Mouse (Mus musculus) kidney, postnatal 36 days (tissue): ENCODE measurements at regions not wholly inside any gene's neighbourhood (a gene's known extent, or its start where the extent isn't known, plus 50 kb on each side); places are given as distances from the start of the nearest gene placed in this dataset.
"Not testable (repeated sequence)": the region's sequence is repeated elsewhere in the genome, so short reads cannot be mapped to it uniquely, and the experiment has no call there.

Experiments
- DNase-seq, 2 experiments: peaks; one replicate each; pipeline ENCODE4 v3.0.0; 2021 to 2022; ENCODE audit warnings: mixed read lengths in 2 of 2

GRCm38 (mm10) chrX:103532620-103533199 lies 97.7 kb upstream of the Zcchc13 start:
- not testable (repeated sequence) for DNase-seq

GRCm38 (mm10) chrX:103533306-103533705 lies 97.1 kb upstream of the Zcchc13 start:
- DNase-seq = peak in 1 of 2 experiments; percentile 29

DNA sequence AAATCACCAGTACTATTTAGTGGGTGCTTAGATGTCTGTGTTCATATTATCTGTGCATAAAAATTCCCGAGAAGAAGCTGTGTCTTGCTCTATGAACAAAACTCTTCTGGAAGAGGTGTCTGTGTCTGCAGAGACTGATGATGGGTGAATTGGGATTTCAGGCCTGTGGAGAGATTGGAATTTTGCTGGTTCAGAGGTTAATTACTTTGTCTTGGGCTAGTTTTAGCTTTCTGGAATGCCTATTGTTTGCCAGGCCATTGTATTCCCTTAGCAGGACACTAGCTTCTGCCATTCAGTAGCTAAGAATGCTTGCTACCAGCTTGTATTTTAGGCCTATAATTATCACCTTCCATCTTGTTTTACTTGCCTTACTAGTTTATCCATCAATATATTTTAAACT lies 96.6 kb upstream of the Zcchc13 start:
- no peak for DNase-seq

- peak; percentile 16 to 73 for DNase-seq
Observed at GRCm38 (mm10) chrX:103546490-103547202, 83.7 kb upstream of the Zcchc13 start.

GRCm38 (mm10) chrX:103551304-103551703 lies 79.1 kb upstream of the Zcchc13 start:
- peak; percentile 63 to 86 for DNase-seq

DNA sequence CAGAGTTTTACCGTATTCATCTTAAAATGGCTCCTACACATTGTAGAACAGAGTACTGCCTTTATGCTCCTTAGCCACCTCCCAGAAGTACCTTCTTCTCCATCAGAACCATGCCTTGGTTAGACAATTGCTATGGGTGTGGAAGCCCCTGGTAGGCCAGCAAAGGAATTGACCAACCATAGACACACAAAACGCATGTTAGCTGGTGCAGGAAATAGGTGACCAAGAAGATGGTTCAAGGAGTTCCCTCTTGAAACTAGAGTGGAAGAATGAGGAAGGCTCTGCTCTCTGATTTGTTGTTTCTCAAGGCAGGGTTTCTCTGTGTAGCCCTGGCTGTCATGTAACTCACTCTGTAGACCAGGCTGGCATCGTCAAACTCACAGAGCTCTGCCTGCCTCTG lies 77.2 kb upstream of the Zcchc13 start:
- no peak for DNase-seq

DNA sequence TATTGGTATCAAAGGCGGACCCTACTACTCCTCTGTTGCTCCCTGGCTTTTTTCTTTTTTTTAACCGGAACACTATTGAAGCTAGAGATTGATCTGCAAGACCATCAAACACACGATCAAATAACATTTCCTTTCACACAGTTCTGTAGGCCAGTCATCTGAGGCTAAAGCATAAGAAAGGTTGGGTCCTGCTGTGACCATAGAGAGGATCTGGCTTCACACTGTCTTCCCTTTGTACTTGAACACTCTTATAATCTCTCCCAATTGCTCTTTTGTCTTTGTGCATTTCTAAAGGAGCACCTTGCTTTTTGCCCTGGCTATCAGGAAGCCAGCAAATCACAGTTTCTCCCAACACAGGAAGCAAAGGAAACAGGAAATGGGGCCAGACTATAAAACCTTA lies 76.8 kb upstream of the Zcchc13 start:
- no peak for DNase-seq

DNA sequence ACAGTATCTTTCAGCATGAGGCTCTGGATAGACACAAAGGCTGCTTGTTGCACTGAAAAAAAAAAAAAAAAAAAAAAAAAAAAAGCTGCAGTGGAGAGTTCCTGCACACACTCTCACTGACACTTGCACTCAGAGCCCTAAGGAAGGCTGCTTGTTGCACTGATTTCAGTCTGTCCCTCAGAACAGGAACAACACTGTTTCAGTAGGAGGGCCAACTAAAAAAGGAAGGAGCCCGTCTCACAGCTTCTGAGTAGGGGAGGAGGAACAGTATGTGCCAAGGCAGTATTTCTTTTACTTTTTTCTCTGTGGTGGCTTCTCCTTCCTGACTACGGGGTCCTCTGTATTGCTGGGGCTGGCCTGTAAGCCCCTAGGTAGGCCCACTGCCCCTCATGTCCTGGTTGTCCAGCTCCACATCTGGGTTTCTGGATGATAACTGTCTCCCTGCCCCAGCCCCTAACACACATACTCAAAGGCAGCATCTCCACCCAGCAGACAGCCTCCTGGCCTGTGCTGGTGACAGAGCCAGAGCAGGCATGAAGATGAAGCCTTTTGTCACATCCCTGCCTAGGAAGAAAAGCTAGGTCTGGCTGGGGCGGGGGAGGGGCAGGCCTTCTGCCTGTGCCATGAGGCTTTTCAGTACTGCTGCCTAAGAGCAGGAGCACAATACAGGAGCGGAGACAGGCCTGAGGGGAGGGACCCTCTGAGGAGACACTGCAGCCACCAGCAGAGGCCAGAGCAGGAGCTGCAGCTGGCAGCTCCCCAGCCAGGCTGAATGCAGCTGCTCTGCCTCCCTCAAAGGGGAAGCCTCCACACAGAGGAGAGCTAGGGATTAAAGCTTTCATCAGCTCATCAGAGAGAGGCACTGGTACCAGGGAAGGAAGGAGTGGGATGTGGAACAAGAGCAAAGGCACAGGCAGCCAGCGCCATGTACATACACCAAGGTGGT lies 75.1 kb upstream of the Zcchc13 start:
- not testable (repeated sequence) for DNase-seq

DNA sequence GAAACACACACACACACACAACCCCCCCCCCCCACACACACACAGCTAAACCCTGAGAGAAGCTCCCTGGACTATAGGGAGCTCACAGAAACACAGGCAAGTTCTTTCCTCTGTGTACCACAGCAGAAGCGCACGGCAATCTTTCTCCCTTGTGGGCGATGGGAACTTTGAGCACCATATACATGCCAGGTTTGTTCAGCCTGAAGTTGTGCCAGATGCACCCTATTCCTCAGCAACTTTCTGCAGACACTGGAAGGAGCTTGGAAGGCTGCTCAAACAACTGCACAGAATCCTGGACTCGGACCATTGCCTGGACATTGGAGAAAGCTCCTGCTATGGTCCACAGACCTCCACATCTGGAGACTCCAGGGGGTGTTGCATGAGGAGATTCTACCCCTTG lies 74.3 kb upstream of the Zcchc13 start:
- no peak for DNase-seq

GRCm38 (mm10) chrX:103556681-103557490 lies 73.5 kb upstream of the Zcchc13 start:
- DNase-seq = peak in 1 of 2 experiments; percentile 52

DNA sequence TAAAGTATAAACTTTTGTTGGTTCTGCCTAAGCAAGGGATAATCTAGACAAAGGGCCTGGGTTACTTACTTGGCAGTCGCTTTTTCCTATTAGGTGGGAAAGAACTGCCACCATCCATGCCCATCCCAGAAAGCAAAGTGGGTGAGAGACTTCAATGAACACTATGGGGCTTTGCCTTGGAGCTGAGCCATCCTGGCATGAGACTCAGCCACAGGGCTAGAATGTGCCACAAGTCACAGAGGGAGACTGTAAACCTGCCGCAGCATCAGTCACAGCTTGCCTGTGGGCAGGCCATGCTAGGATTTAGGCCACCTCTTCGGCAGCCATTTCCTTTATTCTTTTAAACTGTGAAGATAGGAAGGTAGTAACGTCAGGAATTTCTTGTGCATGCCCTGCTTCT lies 72.9 kb upstream of the Zcchc13 start:
- no peak for DNase-seq

GRCm38 (mm10) chrX:103563531-103564246 lies 66.7 kb upstream of the Zcchc13 start:
- DNase-seq = peak; percentile 61 to 74

- peak in 1 of 2 experiments; percentile 35 for DNase-seq
Observed at GRCm38 (mm10) chrX:103573344-103573743, 57.0 kb upstream of the Zcchc13 start.

DNA sequence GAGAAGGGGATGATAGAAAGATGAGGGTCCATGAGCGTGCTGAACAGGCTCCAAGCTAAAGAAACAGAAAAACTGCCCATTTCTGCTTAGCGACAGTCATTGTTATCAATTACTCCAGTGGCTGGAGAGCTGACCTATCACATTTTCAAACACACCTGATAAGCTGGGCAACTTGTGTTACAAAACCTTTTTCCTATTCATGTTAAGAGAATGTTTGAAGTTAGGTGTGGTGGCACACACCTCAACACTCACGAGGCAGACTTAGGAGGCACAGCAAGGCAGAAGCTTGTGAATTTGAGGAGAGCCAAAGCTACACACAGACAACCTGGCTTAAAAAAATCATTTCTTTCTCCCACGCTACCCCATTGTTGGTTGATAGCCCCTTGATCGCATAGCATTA lies 50.9 kb upstream of the Zcchc13 start:
- no peak for DNase-seq
